Mouse (Mus musculus): ENCODE measurements around the gene Prkrip1.

Gene Prkrip1

DNA sequence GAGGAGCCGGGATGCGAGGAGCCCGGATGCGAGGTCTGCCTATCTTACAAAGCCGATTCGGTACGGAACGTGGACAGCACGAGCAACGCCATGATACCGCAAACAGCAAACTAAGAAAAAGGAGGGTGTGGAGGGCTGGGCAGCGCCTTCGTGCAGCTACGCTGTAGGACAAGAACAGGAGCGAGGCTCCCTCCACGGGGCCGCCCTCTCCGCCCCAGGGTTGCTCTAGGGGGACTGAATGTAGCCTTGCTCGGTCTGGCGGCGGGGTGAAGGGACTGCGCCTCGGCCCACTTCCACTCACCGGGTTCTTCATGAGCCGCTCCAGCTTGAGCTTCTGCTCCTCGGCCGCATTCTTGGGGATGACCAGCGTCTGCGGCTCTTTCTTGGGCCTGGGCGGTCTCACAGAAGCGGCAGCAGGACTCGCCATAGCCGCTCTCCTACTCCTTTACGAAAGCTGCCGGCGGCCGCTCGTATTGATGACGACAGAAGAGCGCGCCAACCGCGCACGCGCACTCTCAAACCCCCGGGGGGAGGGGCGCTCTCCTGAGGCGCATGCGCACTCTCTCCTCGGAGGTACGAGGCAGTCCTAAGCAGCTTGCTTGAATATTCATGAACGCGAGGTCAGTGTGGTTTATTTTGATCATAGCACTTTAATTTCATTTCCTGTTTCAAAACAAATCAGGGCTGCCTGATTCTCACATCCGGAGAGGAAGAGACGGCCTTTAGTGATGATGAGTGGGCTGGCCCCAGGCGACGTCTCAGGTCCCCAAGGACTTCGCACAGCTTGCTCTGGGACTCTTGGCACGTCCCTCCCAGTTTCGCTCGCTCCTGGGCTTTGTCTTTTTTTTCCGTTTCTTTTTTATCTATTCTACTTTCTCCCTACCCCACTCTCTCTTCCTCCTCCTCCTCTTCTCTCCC lies at the start of gene Prkrip1:
Gene Prkrip1 (minus strand): TSS at position 490 of the 918 bp plus-strand sequence.
- DNase-seq (ENCODE audit: low read depth, low spot score) = peak; percentile 99

DNA sequence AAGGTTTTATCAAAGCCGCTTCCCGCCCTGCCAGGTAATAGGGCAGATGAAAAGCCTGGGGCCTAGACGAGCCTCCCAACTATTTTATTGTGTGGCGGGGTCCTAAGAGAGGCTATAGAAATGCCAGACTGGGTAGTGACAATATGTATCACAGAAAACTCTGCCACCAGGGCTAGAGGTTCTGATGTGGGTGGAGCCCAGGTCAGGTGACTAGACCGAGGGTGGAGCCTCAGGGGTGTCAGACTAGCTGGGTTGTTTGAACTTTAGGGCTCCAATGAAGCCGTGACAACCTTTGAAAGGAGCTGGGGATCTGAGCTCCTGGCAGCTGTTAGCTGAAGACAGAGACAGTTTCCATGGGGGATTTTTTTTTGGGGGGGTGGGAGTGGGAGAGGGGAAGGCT lies 49.7 kb upstream of the Prkrip1 start:
- DNase-seq (ENCODE audit: low read depth, low spot score) = no peak

DNA sequence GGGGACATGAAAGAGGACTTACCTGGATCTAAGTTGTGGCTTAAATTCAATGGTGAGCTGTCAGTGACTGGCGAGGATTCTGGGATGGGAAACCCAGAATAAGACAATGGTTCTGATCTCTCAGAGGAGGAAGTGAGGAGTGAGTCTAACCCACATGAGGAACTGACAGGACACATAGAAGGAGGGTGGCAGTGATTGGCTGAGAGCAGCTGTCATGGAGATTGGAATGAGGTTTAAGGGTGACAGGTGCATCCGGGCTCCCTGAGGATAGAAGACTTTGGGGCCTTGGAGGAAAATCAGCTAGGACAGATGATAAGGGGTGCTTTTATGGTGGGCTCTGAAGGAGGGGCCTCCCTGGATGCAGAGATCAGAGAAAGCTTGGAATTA lies 47.7 kb upstream of the Prkrip1 start, which contains the start of gene Sh2b2:
Gene Sh2b2 (minus strand): TSS at position 105 of the 387 bp plus-strand sequence.
- DNase-seq (ENCODE audit: low read depth, low spot score) = no peak

DNA sequence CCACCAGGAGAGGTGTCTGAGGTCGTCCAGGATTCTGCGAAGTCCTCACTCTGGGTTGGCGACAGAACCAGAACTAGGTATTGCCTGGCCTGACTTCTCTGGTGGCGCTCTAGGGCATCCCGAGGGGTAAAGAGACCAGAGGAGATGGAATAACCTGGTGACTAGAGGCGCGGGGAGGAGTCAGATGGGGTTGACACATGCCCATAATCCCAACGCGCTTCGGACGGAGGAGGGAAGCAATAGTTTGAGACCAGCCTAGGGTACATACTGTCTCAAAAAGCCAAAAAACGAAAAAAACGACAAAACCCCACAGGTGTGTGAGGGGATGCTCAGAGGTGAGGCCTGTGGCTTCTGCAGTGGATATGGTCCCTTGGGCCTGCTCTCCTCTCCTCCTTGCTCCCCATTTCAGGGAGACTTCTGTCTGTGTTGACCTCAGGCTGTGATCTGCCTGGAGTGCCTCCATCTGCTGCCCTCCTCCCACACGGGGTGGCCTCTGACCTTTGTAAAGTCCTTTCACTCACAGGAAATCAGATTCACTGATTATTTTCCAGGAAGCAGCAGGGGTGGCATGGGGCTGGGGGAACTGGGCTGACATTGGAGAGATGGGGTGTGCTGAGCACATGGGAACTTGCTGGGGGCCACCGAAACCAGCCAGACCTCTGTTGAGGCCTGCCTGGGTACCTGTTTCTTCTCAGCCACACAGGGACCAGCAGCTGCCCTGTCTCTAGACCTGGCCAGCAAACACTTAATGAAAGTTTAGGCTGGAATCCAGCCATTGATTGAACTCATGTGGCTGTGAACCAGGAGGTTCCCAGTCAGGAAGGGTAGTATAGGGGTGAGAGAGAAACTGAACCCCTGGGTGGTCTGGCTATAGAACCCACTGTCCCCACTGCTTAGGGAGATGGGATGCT lies 47.0 kb upstream of the Prkrip1 start:
- DNase-seq (ENCODE audit: low read depth, low spot score) = no peak

DNA sequence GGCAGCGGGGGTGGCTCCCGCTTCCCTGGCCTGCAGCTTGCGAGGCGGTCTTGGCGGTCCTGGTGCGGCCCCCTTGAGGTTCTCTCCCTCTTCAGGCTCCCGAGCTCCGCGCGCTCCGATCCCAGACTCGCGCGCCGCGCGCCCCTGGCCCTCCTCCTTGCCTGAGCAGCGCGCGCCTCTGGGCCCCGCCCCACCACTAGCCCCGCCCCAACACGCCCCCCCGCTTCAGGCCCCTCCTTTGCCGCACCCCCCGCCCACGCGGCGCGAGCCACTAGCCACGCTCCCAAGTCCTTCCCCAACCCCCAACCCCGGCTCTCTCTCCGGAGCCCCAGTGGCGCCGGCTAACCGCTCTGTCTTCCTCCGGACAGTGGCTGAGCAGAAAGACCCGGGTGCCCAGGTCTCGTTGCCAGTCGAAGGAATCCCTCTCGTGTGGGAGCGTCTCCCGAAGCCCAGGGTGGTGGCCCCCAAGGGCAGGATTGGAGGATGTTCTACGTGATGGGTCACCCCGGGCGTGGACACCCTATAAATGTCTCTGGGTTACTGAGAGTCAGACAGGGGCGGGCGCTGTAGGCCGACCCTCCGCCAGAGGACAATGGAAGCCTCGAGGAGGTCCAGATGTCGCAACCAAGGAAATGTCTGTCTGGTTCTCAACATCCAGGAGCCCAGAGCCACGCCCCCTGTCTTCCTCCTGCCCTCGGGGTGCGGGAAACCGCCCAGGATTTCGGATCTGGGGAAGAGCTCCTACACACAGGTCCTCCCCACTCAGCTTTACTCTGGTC lies 46.2 kb upstream of the Prkrip1 start:
- peak; percentile 67 for DNase-seq (ENCODE audit: low read depth, low spot score)

DNA sequence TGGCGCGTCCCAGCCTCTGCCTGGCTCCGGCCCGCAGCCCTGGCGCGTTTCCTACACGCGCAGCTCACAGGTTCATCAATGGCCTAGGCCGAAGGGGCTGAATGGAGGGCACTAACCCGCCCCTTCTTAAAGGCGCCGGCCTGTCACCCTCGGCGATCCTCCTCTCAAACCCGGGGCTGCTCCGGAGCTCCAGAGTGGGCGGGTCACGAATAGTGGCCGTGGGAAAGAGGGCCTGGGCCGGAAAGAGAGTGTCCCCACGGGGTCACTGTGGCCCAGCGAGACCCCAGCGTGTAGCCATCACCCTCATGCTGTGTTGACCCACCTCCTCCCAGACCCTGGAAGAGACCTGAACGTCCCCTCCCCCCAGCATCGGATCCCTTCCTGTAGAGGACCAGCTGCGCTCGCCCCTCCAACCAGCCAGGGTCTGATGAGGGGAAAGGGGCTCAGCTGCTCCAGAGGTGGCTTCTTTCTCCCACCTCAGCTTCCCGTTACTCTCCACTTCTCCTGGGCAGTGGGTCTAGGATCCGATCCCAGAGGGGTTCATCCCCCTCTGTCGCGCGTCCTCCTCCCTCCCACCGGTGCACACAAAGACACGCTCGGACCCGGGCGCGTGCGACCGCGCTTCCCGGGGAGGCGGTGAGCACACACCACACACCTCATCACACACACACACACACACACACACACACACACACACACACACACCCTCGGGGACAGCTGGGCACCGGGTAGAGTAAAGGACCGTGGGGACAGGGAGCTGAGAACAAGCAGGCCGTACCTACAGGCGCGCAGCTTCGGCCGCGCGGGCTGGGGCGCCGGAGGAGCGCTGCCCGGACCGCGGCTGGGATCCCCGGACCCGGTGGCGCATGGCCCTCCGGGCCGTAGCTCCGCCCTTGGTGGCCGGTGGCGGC lies 45.3 kb upstream of the Prkrip1 start:
- no peak for DNase-seq (ENCODE audit: low read depth, low spot score)

DNA sequence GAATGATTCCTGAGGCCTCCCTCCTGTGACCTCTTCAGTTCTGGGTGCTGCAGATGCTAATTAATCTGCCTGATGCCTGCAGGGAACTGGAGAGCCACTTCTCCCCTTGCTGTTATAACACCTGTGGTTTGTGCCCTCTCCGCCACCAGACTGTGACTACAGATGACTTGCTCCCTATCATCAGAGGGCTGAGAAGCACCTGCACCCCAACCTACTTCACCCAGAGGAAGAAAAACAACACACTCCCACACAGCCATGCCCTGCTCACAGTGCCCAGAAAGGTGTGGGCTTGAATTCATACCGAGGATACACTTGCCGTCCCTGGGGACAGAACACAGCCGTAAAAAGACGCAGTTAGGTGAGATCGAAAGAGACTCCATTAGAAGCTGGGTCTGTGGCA lies 42.4 kb upstream of the Prkrip1 start:
- no peak for DNase-seq (ENCODE audit: low read depth, low spot score)

DNA sequence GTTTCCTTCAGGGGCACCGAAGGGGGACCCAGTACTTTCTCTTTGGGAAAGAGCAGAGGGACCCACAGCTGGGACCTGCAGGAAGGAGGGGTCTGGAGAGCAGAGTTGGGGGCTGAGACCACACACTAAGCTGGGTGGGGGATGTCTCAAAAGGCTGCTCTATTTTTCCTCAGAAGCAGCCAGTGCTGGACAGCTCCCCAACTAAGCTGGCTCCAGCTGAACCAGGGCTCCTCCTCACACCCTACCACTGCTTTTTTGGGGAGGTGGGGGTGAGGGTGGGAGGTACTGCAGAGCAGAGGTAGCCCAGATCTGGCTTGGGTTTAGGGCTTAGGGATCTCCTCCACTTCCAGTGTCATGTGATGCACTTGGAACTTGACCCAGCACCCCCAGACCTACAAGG lies 41.6 kb upstream of the Prkrip1 start:
- DNase-seq (ENCODE audit: low read depth, low spot score) = no peak

DNA sequence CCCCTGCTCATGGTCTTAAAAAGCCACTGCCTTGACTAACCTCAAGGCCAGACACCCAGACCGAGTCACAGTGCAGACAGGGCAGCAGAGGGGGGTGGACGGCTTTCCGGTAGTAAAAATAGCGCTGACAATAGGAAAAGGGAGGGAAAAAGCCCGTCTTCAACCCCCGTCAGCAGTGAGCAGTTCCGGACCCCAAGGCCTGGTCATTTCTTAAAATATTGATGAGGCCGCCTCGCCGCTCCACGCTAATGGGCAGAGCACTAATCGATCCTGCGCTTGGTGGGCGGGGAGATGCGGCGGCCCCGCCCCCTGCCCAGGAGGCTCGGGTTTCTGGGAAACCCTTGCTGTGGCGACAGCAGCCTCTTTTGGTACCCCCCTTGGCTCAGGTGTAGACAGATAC lies 38.8 kb upstream of the Prkrip1 start:
- no peak for DNase-seq (ENCODE audit: low read depth, low spot score)

DNA sequence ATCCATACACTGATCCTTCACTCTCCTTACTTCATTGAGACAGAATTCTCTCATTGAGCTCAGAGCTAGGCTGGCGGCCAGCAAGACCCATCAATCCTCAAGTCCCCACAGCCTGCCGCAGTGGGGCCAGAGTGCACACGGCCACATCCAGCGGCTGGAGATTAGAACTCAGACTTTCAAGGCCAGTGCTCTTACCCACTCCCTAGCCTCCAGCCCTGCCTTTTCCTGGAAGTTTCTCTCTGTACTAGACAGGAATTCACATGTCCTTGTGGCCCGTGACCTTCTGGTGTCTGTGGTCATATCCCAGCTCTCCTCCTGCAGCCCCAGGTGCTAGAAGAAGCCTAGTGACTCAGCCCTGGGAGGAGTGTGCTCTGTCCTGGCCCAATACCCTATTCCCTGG lies 37.8 kb upstream of the Prkrip1 start:
- no peak for DNase-seq (ENCODE audit: low read depth, low spot score)

DNA sequence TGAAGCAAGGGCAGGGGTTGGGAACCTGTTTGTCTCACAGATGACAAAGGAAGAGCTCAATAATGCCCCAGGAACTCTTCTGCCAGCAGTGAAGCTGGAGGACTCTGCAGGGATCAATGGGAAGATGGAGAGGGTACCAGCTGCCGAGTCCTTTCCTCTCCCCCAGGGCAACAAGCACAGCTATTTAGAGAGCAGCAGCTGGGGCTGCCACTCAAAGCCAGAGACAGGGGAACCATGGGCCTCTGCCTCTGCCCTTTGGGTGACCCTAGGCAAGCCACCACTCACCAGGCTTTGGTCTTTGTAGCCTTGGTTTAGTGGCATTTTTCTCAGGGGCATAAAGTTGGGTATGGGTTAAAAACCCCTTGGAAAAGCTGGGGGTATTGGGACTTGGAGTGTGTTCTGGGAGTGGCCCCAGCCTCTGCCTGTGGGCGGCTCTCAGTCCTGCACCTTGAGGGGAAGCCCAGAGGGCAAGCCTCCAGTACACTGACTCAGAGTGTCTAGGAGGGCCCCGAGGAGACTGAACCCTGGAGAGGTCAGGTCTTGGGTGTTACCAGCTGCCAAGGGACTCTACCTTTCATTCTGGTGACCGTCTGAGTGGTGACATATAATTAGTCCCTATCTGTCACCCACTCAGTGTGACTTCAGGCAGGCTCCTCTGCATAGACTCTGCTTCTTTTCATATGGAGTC lies 31.7 kb upstream of the Prkrip1 start:
- no peak for DNase-seq (ENCODE audit: low read depth, low spot score)

DNA sequence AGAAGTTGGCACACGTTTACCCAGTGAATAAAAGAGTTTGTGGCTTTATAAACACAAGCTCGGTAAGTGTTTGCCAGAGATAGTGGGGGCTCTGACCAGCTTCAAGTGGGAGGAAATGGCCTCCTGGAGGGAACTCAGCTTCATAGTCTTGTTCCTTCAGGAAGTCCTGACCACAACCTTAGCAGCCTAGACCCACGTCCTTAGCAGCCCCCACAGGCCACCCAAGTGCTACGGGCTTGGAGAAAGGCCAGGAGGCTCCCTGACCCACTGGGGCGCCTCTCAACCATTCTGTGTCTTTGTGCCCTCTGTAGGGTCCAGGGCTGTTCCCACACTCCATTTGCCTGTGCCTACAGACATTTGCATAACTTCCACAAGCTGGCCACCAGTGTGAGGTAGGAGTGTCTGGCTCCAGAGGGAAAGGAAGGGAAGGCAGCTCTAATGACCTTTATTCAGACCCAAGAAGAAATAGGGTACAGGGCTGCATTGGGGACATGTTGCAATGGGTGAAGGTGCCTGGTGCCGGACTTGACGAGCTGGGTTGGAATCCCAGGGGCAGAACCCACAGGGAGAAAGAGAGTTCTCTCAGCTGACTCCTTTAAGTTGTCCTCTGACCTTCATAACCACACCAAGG lies 27.6 kb upstream of the Prkrip1 start:
- DNase-seq (ENCODE audit: low read depth, low spot score) = no peak

DNA sequence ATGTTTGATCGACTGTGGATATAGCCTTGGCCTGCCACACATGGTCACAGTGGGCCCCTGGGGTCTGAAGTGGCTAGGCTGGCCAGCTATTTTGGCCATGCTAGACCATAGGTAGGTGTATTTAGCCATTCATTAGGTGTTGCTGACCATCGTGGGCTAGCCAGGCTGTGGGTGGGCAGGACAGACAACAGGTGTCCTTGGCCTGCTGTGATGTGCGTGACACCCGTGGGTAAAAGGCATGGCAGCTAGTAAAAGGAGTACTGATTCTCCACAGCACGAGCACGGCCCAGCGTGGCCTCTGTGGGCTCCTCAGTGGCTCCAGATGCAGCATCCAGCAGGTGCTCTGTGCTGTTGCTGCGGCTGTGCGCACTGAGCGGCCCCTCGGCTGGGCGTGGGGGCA lies 19.8 kb upstream of the Prkrip1 start:
- no peak for DNase-seq (ENCODE audit: low read depth, low spot score)

DNA sequence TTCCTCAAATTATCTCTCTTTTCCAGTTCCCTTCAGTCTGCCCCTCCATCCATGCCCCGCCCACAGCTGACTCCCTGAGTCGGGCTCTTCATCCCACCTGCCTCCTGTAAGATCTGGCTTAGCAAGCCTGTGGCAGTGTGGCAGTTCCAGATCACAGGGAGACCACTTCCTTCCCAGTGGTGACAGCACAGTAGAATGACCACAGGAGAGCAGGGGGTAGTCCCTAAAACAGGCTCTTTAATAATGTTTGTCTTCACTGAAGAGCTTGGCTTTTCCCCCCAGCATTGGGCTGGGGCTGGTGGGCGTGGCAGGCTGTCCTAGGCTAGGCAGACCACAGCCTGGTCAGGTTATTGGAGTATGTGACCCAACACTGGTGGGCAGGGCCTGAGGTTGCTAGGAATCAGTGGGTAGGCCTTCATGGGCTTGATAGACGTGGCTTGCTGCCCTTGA lies 19.2 kb upstream of the Prkrip1 start:
- no peak for DNase-seq (ENCODE audit: low read depth, low spot score)

DNA sequence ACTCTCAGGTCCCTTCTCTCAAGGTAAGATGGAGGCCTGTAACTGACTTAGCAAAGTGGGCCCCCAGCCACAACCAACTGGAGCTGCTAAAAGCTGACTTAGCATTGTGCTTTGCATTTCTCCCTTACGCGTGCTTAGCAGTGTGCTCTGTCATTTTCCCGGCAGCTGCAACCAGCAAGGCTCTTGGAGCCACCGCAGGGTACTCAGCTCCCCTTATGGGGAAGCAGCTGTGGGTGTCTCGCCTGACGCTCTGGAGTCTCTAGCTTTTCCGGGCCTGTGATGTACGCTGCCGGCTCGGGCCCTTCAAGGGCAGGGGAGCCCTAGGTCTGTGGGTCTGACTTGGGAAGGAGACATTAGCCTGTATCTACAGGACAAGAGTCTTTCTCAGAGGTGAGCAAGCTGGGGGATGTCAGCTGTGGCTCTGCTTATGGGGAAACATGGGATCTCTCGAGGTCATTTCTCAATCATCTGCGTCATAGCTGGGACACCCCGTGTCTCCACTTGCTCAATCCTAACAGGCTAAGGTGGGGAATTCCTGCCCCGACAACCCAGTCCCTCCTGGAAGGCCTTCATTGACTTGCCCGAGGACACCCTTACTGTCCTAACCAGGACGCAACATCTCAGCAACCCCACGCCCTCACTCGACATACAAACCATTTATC lies 18.4 kb upstream of the Prkrip1 start:
- DNase-seq (ENCODE audit: low read depth, low spot score) = no peak

DNA sequence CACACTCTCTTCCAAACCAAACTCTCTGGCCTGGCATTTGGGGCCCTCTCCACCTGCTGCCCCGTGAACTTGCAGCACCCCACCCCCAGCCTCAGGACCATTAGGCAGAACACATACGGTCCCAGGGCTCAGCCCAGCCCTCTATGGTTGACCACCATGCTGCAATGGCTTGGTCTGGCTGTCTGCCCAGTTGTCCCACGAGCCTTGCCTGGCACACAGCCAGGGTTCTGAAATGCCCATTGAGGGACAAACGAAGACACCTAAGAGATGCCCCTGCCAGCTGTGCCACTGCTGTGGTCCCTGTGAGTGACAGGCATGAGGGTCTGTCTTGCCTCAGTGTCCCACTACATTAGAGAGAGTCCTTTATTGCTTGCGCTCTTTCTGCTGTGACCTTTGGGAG lies 17.2 kb upstream of the Prkrip1 start:
- no peak for DNase-seq (ENCODE audit: low read depth, low spot score)

DNA sequence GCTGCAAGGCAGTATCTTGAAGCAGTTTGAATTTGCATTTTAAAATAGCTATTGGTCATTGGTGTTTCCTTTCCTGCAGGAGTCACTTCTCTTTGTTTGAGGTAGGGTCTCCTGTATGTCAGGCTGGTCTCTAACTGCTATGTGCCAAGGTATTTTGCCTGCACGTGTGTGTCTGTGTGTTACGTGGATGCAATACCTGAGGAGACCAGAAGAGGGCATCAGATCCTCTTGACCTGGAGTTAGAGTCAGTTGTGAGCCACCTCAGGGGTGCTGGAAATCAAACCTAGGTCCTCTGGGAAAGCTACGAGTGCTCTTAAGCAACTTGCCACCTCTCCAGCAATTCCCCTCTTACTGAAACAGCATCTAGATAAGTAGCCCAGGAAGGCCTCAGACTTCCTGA lies 16.4 kb upstream of the Prkrip1 start:
- no peak for DNase-seq (ENCODE audit: low read depth, low spot score)

DNA sequence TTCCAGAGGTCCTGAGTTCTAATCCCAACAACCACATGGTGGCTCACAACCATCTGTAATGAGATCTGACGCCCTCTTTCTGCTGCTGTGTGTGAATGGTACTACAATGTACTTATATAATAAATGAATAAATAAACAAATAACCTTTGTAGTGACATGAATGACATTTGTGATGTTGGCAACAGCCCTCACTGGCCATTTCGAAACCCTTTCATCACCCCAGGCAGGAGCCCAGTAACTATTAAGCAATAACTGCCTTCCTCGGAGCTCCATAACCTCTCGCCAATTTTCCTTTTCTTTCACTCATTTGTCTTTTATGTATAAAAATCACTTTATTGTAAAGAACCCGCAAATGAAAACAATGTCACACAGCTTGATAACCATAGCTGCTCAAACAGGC lies 15.0 kb upstream of the Prkrip1 start:
- no peak for DNase-seq (ENCODE audit: low read depth, low spot score)

DNA sequence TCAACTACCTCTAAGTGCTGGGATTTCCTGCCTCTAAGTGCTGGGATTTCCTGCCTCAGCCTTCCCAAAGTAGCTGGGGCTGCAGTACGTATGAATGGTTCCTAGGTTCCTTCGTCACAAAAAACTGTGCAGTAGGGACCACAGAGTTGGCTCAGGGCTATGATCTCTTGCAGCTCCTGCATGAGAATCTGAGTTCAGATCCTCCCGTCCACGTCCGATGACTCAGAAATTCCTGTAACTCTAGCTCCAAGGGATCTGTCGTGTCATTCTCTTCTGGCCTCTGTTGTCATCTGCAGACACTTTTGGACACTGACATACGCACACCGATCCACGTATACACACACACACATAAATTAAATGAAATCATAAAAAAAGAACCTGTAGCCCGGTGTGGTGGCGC lies 14.0 kb upstream of the Prkrip1 start:
- DNase-seq (ENCODE audit: low read depth, low spot score) = no peak
